9 mouse cellular contexts compared by ENCODE assay signal in the genomic region with DNA sequence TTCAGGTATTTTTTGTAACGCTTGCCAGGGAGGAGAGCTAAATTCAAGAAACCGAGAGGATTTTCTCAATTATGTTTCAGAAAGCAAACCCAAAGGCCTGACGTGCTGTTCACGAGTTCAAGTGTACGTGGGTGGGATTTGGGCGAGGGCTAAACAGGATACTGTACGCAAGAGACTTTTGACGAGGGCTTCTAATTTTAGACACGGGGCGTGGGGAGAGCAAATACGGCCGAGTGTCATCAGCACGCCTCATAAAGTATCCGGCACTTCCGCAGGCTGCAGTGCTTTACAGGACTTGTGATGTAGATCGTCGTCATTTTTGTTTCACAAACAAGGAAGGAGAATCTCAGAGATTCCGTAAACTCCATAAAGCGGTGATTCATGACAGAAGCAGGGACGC.
DNase-seq lines count a peak whose midpoint lies in the region; ATAC-seq and TF ChIP-seq lines count a peak whose summit lies in the region.
"Had no signal": no experiment of that assay in that cellular context is flagged by ENCODE, and none has a peak within 500 bp of the region (broad histone marks: within the 10 kb centered on the region; RNA-seq: fewer than 3 reads in every experiment).

No protein-coding gene starts in this region.

- WGBS in cerebellum, adult 2 months, result 89% methylated on average over 20 of the region's 20 CpGs
- WGBS in lung, embryonic 16.5 days, result 64% methylated on average over 20 of the region's 20 CpGs
- 49% methylated on average over 20 of the region's 20 CpGs for WGBS in kidney, postnatal 0 days
- WGBS in neural tube, embryonic 14.5 days, result 66% methylated on average over 20 of the region's 20 CpGs

- H3K4me3 ChIP-seq in cerebellum, adult 2 months (replicated peaks; ENCODE audit: insufficient read depth, low read depth, low read length), result no peak overlapping the region
- no peak overlapping the region for H3K4me3 ChIP-seq in lung, embryonic 16.5 days (ENCODE audit: low read length)
- H3K4me3 ChIP-seq in kidney, postnatal 0 days (replicated peaks; ENCODE audit: low read depth, low read length), result no peak overlapping the region; the same call in 1 of the 2 replicates
- no peak overlapping the region for H3K4me3 ChIP-seq in neural tube, embryonic 14.5 days (ENCODE audit: low read depth, low read length)

- peaks cover 6% of the 10 kb centered on the region for H3K4me1 ChIP-seq in cerebellum, adult 2 months (ENCODE audit: control insufficient read depth, insufficient read depth, low read length)
- 0 out of 2 replicates have a peak, but pooled peaks cover 2% of the 10 kb centered on the region for H3K4me1 ChIP-seq in lung, embryonic 16.5 days (replicated peaks; ENCODE audit: control insufficient read depth, insufficient read depth, low read length)
- 0 out of 2 replicates have a peak, but pooled peaks cover 5% of the 10 kb centered on the region for H3K4me1 ChIP-seq in kidney, postnatal 0 days (replicated peaks; ENCODE audit: insufficient read depth, low read length)
- H3K4me1 ChIP-seq in neural tube, embryonic 14.5 days (ENCODE audit: control insufficient read depth, insufficient read depth, low read length), result 0 out of 2 replicates have a peak, but pooled peaks cover 7% of the 10 kb centered on the region

- no peak for TF ChIP-seq POLR2A in cerebellum, adult 2 months (IDR thresholded peaks at IDR 0.05; ENCODE audit: borderline replicate concordance, insufficient read depth, low read length)

- DNase-seq in cerebellum, adult 2 months, result peak in 1 of 2 experiments; percentile 3
- no peak for DNase-seq in cerebellum, postnatal 4 days (ENCODE audit: low spot score in 2 of 2)
- no peak for DNase-seq in lung, postnatal 14 days
- DNase-seq in kidney, postnatal 0 days (ENCODE audit: low spot score), result peak; percentile 60
- DNase-seq in spleen, adult 18-20 months, result no peak
- no peak for DNase-seq in urinary bladder, adult 18-20 months (ENCODE audit: low spot score in 2 of 2)

- no peak overlapping the region for H3K9ac ChIP-seq in lung, embryonic 16.5 days (ENCODE audit: low read length)
- H3K9ac ChIP-seq in kidney, postnatal 0 days (ENCODE audit: low read depth, low read length), result no peak overlapping the region
- no peak overlapping the region for H3K9ac ChIP-seq in neural tube, embryonic 14.5 days (replicated peaks; ENCODE audit: low read depth, low read length)

- no peaks in the 10 kb centered on the region for H3K27me3 ChIP-seq in cerebellum, adult 2 months (ENCODE audit: control insufficient read depth, insufficient read depth, low read length)
- no peaks in the 10 kb centered on the region for H3K27me3 ChIP-seq in lung, embryonic 16.5 days (ENCODE audit: control insufficient read depth, insufficient read depth, low read depth, low read length)
- no peaks in the 10 kb centered on the region for H3K27me3 ChIP-seq in kidney, postnatal 0 days (ENCODE audit: insufficient read depth, low read length)
- no peaks in the 10 kb centered on the region for H3K27me3 ChIP-seq in neural tube, embryonic 14.5 days (ENCODE audit: control insufficient read depth, insufficient read depth, low read length)

- H3K9me3 ChIP-seq in lung, embryonic 16.5 days (ENCODE audit: control insufficient read depth, low read length), result no peaks in the 10 kb centered on the region
- no peaks in the 10 kb centered on the region for H3K9me3 ChIP-seq in kidney, postnatal 0 days (replicated peaks; ENCODE audit: low read length)
- H3K9me3 ChIP-seq in neural tube, embryonic 14.5 days (ENCODE audit: control insufficient read depth, low read length), result no peaks in the 10 kb centered on the region

- peak overlapping the region; percentile 55; the same call in 1 of the 2 replicates for H3K27ac ChIP-seq in cerebellum, adult 2 months (ENCODE audit: insufficient read depth, low read length)
- no peak overlapping the region; the same call in 1 of the 2 replicates for H3K27ac ChIP-seq in lung, embryonic 16.5 days (ENCODE audit: low read length)
- H3K27ac ChIP-seq in kidney, postnatal 0 days, result no peak overlapping the region
- H3K27ac ChIP-seq in neural tube, embryonic 14.5 days (ENCODE audit: low read depth, low read length), result peak overlapping the region; percentile 68

- no peak for TF ChIP-seq CTCF in cerebellum, adult 2 months (IDR thresholded peaks at IDR 0.05; ENCODE audit: borderline replicate concordance, insufficient read depth, low read depth, low read length)
- TF ChIP-seq CTCF in kidney, postnatal 0 days (IDR thresholded peaks at IDR 0.05; ENCODE audit: low read depth), result no peak

- H3K36me3 ChIP-seq in lung, embryonic 16.5 days (ENCODE audit: control insufficient read depth, insufficient read depth, low read length), result no peaks in the 10 kb centered on the region
- no peaks in the 10 kb centered on the region for H3K36me3 ChIP-seq in kidney, postnatal 0 days (ENCODE audit: insufficient read depth, low read length)
- H3K36me3 ChIP-seq in neural tube, embryonic 14.5 days (ENCODE audit: control insufficient read depth, insufficient read depth, low read length), result no peaks in the 10 kb centered on the region

- peak; percentile 51; the same call in 1 of the 2 replicates for ATAC-seq in lung, embryonic 16.5 days (ENCODE audit: low read depth)
- 0 out of 2 replicates have a peak, but pooled peaks have one; percentile 49 for ATAC-seq in kidney, postnatal 0 days (replicated peaks; ENCODE audit: low FRiP score, low read depth)
- ATAC-seq in neural tube, embryonic 14.5 days (ENCODE audit: low read depth), result no peak
- ATAC-seq: intestine, postnatal 0 days had no signal

- peak overlapping the region; percentile 4; the same call in 1 of the 2 replicates for H3K4me2 ChIP-seq in lung, embryonic 16.5 days (ENCODE audit: low read depth, low read length)
- H3K4me2 ChIP-seq in kidney, postnatal 0 days (ENCODE audit: low read length), result peak overlapping the region; percentile 38
- H3K4me2 ChIP-seq in neural tube, embryonic 14.5 days (ENCODE audit: low read depth, low read length), result peak overlapping the region; percentile 0; the same call in 1 of the 2 replicates

Comparison
In these comparisons a context has a peak if more than half of its experiments do, and no peak if none do; other contexts are left out.
1. H3K27ac ChIP-seq: peak in cerebellum, adult 2 months (single experiment) and neural tube, embryonic 14.5 days (single experiment); none in lung, embryonic 16.5 days (single experiment) and kidney, postnatal 0 days (single experiment).
2. Peak in every context shown above with its lines, with median percentiles within 50 percentile points of each other: H3K4me2 ChIP-seq.